Mouse (Mus musculus) natural killer cell, adult 2 months (primary cell): Measurements from ENCODE around the gene Lce3d.

Experiments used
- DNase-seq, 2 experiments: peaks; one replicate each; pipeline ENCODE4 v3.0.0; 2022; ENCODE audit warnings: low spot score in 2 of 2

Gene Lce3d

GRCm38 (mm10) chr3:92957090-92957489 lies at the start of gene Lce3d:
TSS of gene Lce3d (plus strand) at chr3:92957390.
- DNase-seq = no peak

DNA sequence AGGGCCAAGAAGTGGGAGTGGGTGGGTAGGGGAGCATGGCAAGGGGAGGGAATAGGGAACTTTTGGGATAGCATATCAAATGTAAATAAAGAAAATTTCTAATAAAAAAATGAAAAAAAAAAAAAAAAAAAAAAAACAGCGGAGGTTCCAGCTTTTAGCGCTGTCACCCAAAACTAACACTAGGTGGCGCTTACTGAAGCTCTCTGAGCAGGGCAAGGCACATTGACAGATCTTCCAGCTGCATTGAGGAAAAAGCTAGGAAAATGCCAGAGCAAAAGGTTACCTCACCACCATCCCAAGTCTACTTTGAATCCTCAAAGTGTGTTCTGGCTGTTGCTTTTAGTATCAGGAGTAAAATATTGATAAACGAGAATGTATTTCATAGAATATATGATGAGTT lies 49.6 kb upstream of the Lce3d start:
- no peak for DNase-seq

- DNase-seq = no peak
Observed at GRCm38 (mm10) chr3:92920364-92920763, 36.8 kb upstream of the Lce3d start.

DNA sequence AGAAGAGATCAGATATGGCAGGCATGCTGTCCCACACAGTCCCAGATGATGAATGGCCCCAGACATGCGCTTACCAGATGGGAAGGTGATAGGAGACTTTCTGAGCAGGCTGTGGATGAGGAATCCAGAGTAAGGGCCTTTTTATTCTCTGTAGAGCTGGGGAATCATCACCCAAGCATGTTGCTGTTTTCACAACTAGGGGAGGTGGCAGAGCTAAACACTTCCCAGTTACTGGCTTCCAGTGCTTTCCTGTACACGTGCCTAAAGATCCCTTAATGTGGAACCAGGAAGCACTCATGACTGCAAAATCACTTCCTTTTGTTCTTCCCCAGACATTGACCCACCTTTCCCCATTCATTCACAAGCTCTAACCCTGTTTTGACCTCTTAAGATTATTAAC lies 31.1 kb upstream of the Lce3d start, which contains the start of gene Lce3a:
Gene Lce3a (minus strand): TSS at position 101 of the 400 bp plus-strand sequence.
- no peak for DNase-seq

- DNase-seq = no peak
Observed at GRCm38 (mm10) chr3:92932679-92933078, 24.5 kb upstream of the Lce3d start, which contains the start of gene Lce3b. TSS of gene Lce3b (plus strand) at chr3:92932979.

- DNase-seq = no peak
Observed at GRCm38 (mm10) chr3:92944186-92944585, 13.0 kb upstream of the Lce3d start, which contains the start of gene Lce3c. TSS of gene Lce3c (plus strand) at chr3:92944486.

- DNase-seq = no peak
Observed at GRCm38 (mm10) chr3:92966761-92967160, 9.6 kb downstream of the Lce3d start, which contains the start of gene Lce3e. TSS of gene Lce3e (plus strand) at chr3:92967061.

DNA sequence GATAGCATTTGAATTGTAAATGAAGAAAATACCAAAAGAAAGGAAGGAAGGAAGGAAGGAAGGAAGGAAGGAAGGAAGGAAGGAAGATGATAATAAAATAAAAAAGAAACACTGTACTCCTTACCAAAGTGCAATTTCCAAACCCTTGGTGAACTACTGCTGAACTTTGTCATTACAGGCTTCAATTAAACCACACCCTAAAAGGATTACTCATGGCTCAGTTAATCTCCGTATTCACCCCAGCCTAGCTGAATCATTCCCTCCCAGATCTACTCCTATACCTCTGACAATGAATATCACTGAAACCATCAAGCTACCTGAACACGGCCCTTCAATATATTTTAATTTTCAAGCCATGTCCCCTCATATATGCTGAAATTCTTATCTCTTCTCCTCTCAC lies 21.3 kb downstream of the Lce3d start:
- no peak for DNase-seq

GRCm38 (mm10) chr3:92991926-92992325 lies 34.7 kb downstream of the Lce3d start, which contains the start of gene Lce3f:
TSS of gene Lce3f (plus strand) at chr3:92992226.
- DNase-seq = no peak

- DNase-seq = no peak
Observed at GRCm38 (mm10) chr3:92998691-92999090, 41.5 kb downstream of the Lce3d start.

DNA sequence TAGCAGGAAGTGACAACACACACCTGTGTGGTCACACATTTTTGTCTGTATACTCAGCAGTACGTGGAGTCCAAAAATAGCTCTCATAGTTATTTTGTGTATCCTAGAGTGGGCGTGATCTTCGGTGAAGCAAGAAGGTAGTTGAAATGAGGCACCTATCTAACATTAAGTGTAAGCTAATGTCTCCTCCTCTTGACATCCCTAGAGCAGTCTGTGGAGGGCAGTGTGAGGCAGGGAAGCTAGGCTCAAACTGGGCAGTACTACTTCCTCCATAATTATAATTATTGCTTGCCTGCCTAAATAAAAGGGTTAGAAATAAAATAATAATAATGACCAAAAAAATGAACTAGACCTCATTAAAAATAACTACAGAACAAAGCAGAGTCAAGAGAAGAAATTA lies 43.4 kb downstream of the Lce3d start:
- no peak for DNase-seq

GRCm38 (mm10) chr3:93002843-93003242 lies 45.7 kb downstream of the Lce3d start:
- DNase-seq = no peak
